Mouse (Mus musculus): ENCODE data around the gene Tac4. TPM values are rescaled to one million over a fixed set of nuclear protein-coding genes. Genes with fewer than 3 reads are reported as not detected.

The Tac4 gene
- not detected in 2 replicates for polyA plus RNA-seq (2015; fragmentation: Nextera tagmentation; extraction: Ambion mirVana)

DNA sequence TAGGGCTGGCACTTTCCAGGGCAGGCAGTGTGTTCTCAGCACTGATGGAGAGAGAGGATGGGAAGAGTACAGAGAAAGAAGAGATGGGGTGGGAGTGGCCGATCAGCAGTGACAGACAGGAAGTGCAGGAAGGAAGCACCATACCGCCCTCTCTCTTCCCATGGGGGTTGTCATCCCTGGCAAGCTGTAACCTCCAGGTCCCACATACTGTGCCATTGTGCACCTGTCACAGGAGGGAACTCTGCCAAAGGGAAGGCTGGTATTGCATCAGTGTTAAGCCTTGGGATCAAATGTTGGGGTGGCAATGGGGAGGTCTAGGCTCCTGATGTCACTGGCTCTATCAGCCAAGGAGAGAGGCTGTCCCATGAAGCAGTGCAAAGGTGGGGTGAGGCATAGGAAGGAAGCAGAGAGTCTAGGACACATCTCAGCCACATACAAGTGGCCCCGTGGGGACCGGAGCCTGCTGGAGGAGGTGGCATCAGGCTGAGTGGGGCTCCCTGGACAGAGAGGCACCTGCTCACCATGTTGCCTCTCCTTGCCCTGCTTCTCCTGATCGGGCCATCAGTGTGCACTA, at the start of gene Tac4:
Tac4 (plus strand) TSS at position 352 of the 574 bp plus-strand sequence.
- no peaks in the 10 kb centered on the region for H3K9me3 ChIP-seq (replicated peaks; ENCODE audit: control insufficient read depth, low read length)
- peaks cover 17% of the 10 kb centered on the region for H3K27me3 ChIP-seq (ENCODE audit: control insufficient read depth, insufficient read depth, low read depth, low read length)
- H3K4me1 ChIP-seq (ENCODE audit: control insufficient read depth, low read depth, low read length): peaks cover 15% of the 10 kb centered on the region
- H3K4me2 ChIP-seq (ENCODE audit: low read depth, low read length): no peak within 1 kb of the TSS
- no peak for ATAC-seq (ENCODE audit: low read depth)
- H3K9ac ChIP-seq (ENCODE audit: low read depth, low read length): no peak within 1 kb of the TSS
- H3K27ac ChIP-seq (ENCODE audit: low read length): no peak within 1 kb of the TSS
- whole genome bisulfite sequencing (ENCODE audit: insufficient replicate concordance): 16% methylated on average over 5 of the region's 5 CpGs
- H3K36me3 ChIP-seq (ENCODE audit: control insufficient read depth, insufficient read depth): no peaks in the 10 kb centered on the region
- H3K4me3 ChIP-seq (ENCODE audit: low read depth, low read length): no peak within 1 kb of the TSS

DNA sequence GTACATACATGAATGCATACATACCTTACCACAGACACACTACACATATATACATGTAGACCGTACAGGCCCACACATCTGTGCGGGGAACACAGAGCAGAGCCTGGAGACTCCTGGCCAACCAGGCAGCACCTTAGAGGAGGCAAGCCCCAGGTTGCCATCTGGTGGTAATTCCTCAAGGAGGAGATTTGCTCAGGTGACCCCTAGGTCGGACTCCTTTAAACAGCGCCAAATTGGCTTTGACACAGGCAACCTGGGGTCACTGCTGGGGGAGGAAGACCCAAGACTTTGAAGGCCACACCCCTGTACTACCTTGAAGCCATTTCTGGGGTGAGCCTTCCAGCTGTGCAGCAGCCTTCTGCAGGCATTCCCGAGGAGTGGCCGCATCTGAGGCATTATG, 47.7 kb upstream of the Tac4 start:
- no peak overlapping the region for H3K9ac ChIP-seq (ENCODE audit: low read depth, low read length)
- no peak overlapping the region for H3K27ac ChIP-seq (ENCODE audit: low read length)
- H3K9me3 ChIP-seq (replicated peaks; ENCODE audit: control insufficient read depth, low read length): no peaks in the 10 kb centered on the region
- WGBS (ENCODE audit: insufficient replicate concordance): 47% methylated on average over 6 of the region's 6 CpGs
- peaks cover 9% of the 10 kb centered on the region for H3K27me3 ChIP-seq (ENCODE audit: control insufficient read depth, insufficient read depth, low read depth, low read length)
- no peak for ATAC-seq (ENCODE audit: low read depth)
- H3K36me3 ChIP-seq (ENCODE audit: control insufficient read depth, insufficient read depth): no peaks in the 10 kb centered on the region
- H3K4me3 ChIP-seq (ENCODE audit: low read depth, low read length): no peak overlapping the region
- H3K4me2 ChIP-seq (ENCODE audit: low read depth, low read length): no peak overlapping the region
- peaks cover 4% of the 10 kb centered on the region; the same call in 1 of the 2 replicates for H3K4me1 ChIP-seq (ENCODE audit: control insufficient read depth, low read depth, low read length)

- Histone ChIP-seq H3K36me3 (ENCODE audit: control insufficient read depth, insufficient read depth) (no peaks in the 10 kb centered on the region), H3K4me1 (ENCODE audit: control insufficient read depth, low read depth, low read length) (peaks cover 4% of the 10 kb centered on the region; the same call in 1 of the 2 replicates), H3K9me3 (replicated peaks; ENCODE audit: control insufficient read depth, low read length) (no peaks in the 10 kb centered on the region), H3K4me3 (ENCODE audit: low read depth, low read length) (no peak overlapping the region), H3K9ac (ENCODE audit: low read depth, low read length) (no peak overlapping the region), H3K27ac (ENCODE audit: low read length) (no peak overlapping the region), H3K4me2 (ENCODE audit: low read depth, low read length) (no peak overlapping the region), H3K27me3 (ENCODE audit: control insufficient read depth, insufficient read depth, low read depth, low read length) (peaks cover 9% of the 10 kb centered on the region)
- WGBS (ENCODE audit: insufficient replicate concordance): 25% methylated on average over 5 of the region's 5 CpGs
- no peak for ATAC-seq (ENCODE audit: low read depth)
Observed at GRCm38 (mm10) chr11:95214305-95214704, 47.0 kb upstream of the Tac4 start.

DNA sequence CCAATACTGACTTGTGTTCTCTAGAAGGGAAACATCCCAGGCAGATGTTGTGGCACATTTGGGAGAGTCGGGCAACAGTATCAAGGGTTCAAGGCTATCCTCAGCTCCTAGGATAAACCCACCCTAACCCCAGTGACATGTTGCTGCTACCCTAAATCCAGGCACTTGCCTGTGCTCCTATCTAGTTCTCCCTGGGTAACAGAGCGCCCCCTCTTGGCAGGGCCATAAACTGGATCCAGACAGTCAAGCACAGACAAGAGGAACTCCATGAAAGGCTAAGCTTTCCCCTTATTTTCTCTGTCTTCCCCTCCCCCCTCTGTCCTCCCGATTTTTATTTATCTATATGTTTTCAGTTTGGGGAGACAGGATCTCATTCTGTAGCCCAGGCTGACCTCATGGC, 45.1 kb upstream of the Tac4 start:
- no peak for ATAC-seq (ENCODE audit: low read depth)
- Histone ChIP-seq H3K4me1 (ENCODE audit: control insufficient read depth, low read depth, low read length) (no peaks in the 10 kb centered on the region), H3K9me3 (replicated peaks; ENCODE audit: control insufficient read depth, low read length) (no peaks in the 10 kb centered on the region), H3K9ac (ENCODE audit: low read depth, low read length) (no peak overlapping the region), H3K4me3 (ENCODE audit: low read depth, low read length) (no peak overlapping the region), H3K4me2 (ENCODE audit: low read depth, low read length) (no peak overlapping the region), H3K27me3 (ENCODE audit: control insufficient read depth, insufficient read depth, low read depth, low read length) (peaks cover 9% of the 10 kb centered on the region), H3K27ac (ENCODE audit: low read length) (no peak overlapping the region), H3K36me3 (ENCODE audit: control insufficient read depth, insufficient read depth) (no peaks in the 10 kb centered on the region)
- WGBS (ENCODE audit: insufficient replicate concordance): 42% methylated on average over 3 of the region's 3 CpGs

DNA sequence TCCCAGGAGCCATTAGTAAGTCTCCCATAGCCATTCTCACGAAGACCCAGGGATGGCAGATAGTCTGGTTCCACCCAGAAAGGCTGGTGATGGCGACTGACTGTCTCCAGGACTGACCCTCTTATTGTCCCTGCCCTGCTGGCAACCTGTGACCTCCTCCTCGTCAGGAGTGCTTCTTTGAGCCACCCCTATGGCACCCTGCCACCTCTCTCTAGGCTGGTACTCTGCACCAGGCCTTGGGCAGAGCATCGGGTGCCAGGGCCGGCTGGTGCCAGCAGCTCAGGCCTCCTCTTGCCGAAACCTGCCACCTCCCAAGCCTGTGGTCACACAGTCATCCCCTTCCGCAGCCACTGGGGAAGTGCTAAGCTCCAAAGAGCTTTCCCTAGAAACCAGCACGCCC, 42.2 kb upstream of the Tac4 start:
- Histone ChIP-seq H3K9me3 (replicated peaks; ENCODE audit: control insufficient read depth, low read length) (no peaks in the 10 kb centered on the region), H3K4me2 (ENCODE audit: low read depth, low read length) (no peak overlapping the region), H3K27ac (ENCODE audit: low read length) (no peak overlapping the region), H3K27me3 (ENCODE audit: control insufficient read depth, insufficient read depth, low read depth, low read length) (peaks cover 28% of the 10 kb centered on the region), H3K9ac (ENCODE audit: low read depth, low read length) (no peak overlapping the region), H3K4me1 (ENCODE audit: control insufficient read depth, low read depth, low read length) (peaks cover 2% of the 10 kb centered on the region), H3K4me3 (ENCODE audit: low read depth, low read length) (no peak overlapping the region), H3K36me3 (ENCODE audit: control insufficient read depth, insufficient read depth) (no peaks in the 10 kb centered on the region)
- no peak for ATAC-seq (ENCODE audit: low read depth)
- 62% methylated on average over 8 of the region's 8 CpGs for WGBS (ENCODE audit: insufficient replicate concordance)

- Histone ChIP-seq H3K9ac (ENCODE audit: low read depth, low read length) (no peak overlapping the region), H3K4me3 (ENCODE audit: low read depth, low read length) (no peak overlapping the region), H3K4me2 (ENCODE audit: low read depth, low read length) (peak overlapping the region; percentile 25), H3K27me3 (ENCODE audit: control insufficient read depth, insufficient read depth, low read depth, low read length) (peaks cover 35% of the 10 kb centered on the region), H3K9me3 (replicated peaks; ENCODE audit: control insufficient read depth, low read length) (no peaks in the 10 kb centered on the region), H3K4me1 (ENCODE audit: control insufficient read depth, low read depth, low read length) (peaks cover 2% of the 10 kb centered on the region), H3K36me3 (ENCODE audit: control insufficient read depth, insufficient read depth) (no peaks in the 10 kb centered on the region), H3K27ac (ENCODE audit: low read length) (no peak overlapping the region)
- no peak for ATAC-seq (ENCODE audit: low read depth)
- 2% methylated on average over 31 of the region's 31 CpGs for WGBS (ENCODE audit: insufficient replicate concordance)
Observed at GRCm38 (mm10) chr11:95223473-95223872, 37.9 kb upstream of the Tac4 start.

DNA sequence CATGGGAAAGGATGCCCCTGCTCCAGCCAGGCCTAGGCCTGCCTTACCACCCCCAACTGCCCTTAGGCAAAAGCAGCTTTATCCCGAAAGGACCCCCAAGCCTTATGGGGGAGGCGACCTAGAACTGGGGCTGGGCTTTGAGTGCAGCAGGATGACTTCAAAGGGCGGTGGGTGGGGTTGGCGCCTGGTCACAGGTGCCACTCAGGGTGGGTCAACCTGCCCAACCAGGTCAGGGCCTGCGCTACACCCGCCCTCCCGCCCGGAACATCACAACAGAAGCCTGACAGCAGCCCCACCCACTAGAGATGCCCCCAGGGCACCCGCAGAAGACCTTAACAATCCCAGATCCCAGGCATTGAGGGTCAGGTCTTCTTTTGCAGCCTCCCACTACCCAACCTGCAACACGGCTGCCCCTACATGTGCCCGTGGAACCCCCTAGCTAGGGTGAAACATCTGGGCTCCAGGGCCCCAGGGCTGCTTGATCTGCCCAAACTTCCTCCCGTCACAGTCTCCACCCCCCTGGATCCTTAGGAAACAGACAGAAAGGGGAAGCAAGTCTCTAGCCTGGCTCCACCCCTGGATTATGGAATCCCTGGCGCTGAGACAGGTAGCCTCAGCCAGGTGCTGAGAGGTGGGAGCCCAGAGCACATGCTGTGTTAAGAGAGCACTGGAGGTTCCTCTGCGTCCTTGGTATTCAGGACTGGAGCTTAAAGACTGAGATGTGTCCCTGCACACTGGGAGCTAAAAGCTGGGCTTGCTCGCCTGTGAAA, 37.0 kb upstream of the Tac4 start:
- Histone ChIP-seq H3K27ac (ENCODE audit: low read length) (no peak overlapping the region), H3K9me3 (replicated peaks; ENCODE audit: control insufficient read depth, low read length) (no peaks in the 10 kb centered on the region), H3K4me2 (ENCODE audit: low read depth, low read length) (no peak overlapping the region), H3K36me3 (ENCODE audit: control insufficient read depth, insufficient read depth) (no peaks in the 10 kb centered on the region), H3K9ac (ENCODE audit: low read depth, low read length) (no peak overlapping the region), H3K4me3 (ENCODE audit: low read depth, low read length) (no peak overlapping the region), H3K27me3 (ENCODE audit: control insufficient read depth, insufficient read depth, low read depth, low read length) (peaks cover 34% of the 10 kb centered on the region), H3K4me1 (ENCODE audit: control insufficient read depth, low read depth, low read length) (peaks cover 2% of the 10 kb centered on the region)
- no peak for ATAC-seq (ENCODE audit: low read depth)
- 16% methylated on average over 15 of the region's 15 CpGs for WGBS (ENCODE audit: insufficient replicate concordance)

DNA sequence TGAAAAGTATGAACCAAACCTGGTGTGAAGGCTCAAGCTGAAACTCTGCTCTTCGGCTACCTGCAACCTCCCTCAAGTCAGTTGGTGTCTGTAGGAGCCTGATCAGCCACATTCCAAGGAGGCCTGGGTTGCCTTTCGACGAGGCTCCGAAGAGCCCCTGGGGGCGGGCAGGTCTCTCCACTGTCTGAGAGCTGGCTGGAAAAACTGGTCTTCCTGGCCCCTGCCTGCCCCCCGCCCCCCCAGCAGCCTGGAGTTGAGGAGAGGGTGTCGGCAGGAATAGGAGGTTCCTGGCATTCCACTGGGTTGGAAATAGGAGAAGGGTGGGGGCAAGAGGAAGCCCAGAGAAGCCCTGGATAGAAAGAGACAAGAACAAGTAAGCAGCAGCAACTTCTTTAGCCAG, 35.9 kb upstream of the Tac4 start:
- ATAC-seq (ENCODE audit: low read depth): no peak
- no peaks in the 10 kb centered on the region for H3K9me3 ChIP-seq (replicated peaks; ENCODE audit: control insufficient read depth, low read length)
- WGBS (ENCODE audit: insufficient replicate concordance): 34% methylated on average over 7 of the region's 7 CpGs
- H3K4me2 ChIP-seq (ENCODE audit: low read depth, low read length): no peak overlapping the region
- H3K36me3 ChIP-seq (ENCODE audit: control insufficient read depth, insufficient read depth): no peaks in the 10 kb centered on the region
- no peak overlapping the region for H3K4me3 ChIP-seq (ENCODE audit: low read depth, low read length)
- H3K9ac ChIP-seq (ENCODE audit: low read depth, low read length): no peak overlapping the region
- H3K27me3 ChIP-seq (ENCODE audit: control insufficient read depth, insufficient read depth, low read depth, low read length): peaks cover 34% of the 10 kb centered on the region
- no peak overlapping the region for H3K27ac ChIP-seq (ENCODE audit: low read length)
- H3K4me1 ChIP-seq (ENCODE audit: control insufficient read depth, low read depth, low read length): peaks cover 2% of the 10 kb centered on the region

- ATAC-seq (ENCODE audit: low read depth): no peak
- H3K4me3 ChIP-seq (ENCODE audit: low read depth, low read length): no peak overlapping the region
- no peak overlapping the region for H3K9ac ChIP-seq (ENCODE audit: low read depth, low read length)
- peaks cover 30% of the 10 kb centered on the region for H3K27me3 ChIP-seq (ENCODE audit: control insufficient read depth, insufficient read depth, low read depth, low read length)
- 47% methylated on average over 5 of the region's 5 CpGs for WGBS (ENCODE audit: insufficient replicate concordance)
- H3K9me3 ChIP-seq (replicated peaks; ENCODE audit: control insufficient read depth, low read length): no peaks in the 10 kb centered on the region
- no peaks in the 10 kb centered on the region for H3K36me3 ChIP-seq (ENCODE audit: control insufficient read depth, insufficient read depth)
- H3K4me2 ChIP-seq (ENCODE audit: low read depth, low read length): no peak overlapping the region
- peaks cover 2% of the 10 kb centered on the region for H3K4me1 ChIP-seq (ENCODE audit: control insufficient read depth, low read depth, low read length)
- no peak overlapping the region for H3K27ac ChIP-seq (ENCODE audit: low read length)
Observed at GRCm38 (mm10) chr11:95227467-95227866, 33.9 kb upstream of the Tac4 start.
